Mouse (Mus musculus): ENCODE measurements at regions not wholly inside any gene's neighbourhood (a gene's known extent, or its start where the extent isn't known, plus 50 kb on each side); places are given as distances from the start of the nearest gene placed in this dataset.
A peak's percentile ranks its signal among the peaks of the same experiment; 100 is the strongest.

GRCm38 (mm10) chr3:82781464-82781863, 94.8 kb downstream of the Rbm46 start:
- Histone ChIP-seq H3K27ac (ENCODE audit: control insufficient read depth, insufficient read depth, low read length) (no peak overlapping the region), H3K27me3 (ENCODE audit: control insufficient read depth, insufficient read depth, low read length) (no peaks in the 10 kb centered on the region), H3K4me1 (replicated peaks; ENCODE audit: control insufficient read depth, insufficient read depth, low read length) (no peaks in the 10 kb centered on the region), H3K36me3 (ENCODE audit: control insufficient read depth, insufficient read depth, low read length) (no peaks in the 10 kb centered on the region), H3K4me3 (ENCODE audit: control insufficient read depth, insufficient read depth, low read length) (no peak overlapping the region)
- WGBS = 85% methylated on average over 1 of the region's 1 CpGs
- no peak for TF ChIP-seq POLR2A (IDR thresholded peaks at IDR 0.05; ENCODE audit: control insufficient read depth, extremely low read depth, insufficient read depth, low read length, poor library complexity)
- TF ChIP-seq CTCF (IDR thresholded peaks at IDR 0.05; ENCODE audit: borderline replicate concordance, control insufficient read depth, extremely low read depth, insufficient read depth, low read length, poor library complexity) = no peak
- DNase-seq = no peak

GRCm38 (mm10) chr3:82770512-82771270, 105.6 kb downstream of the Rbm46 start:
- no peak for TF ChIP-seq POLR2A (IDR thresholded peaks at IDR 0.05; ENCODE audit: control insufficient read depth, extremely low read depth, insufficient read depth, low read length, poor library complexity)
- TF ChIP-seq CTCF (IDR thresholded peaks at IDR 0.05; ENCODE audit: borderline replicate concordance, control insufficient read depth, extremely low read depth, insufficient read depth, low read length, poor library complexity) = no peak
- H3K27ac ChIP-seq (ENCODE audit: control insufficient read depth, insufficient read depth, low read length) = no peak overlapping the region
- 90% methylated on average over 8 of the region's 8 CpGs for WGBS
- H3K27me3 ChIP-seq (ENCODE audit: control insufficient read depth, insufficient read depth, low read length) = no peaks in the 10 kb centered on the region; the same call in 1 of the 2 replicates
- H3K4me3 ChIP-seq (ENCODE audit: control insufficient read depth, insufficient read depth, low read length) = no peak overlapping the region
- no peaks in the 10 kb centered on the region for H3K36me3 ChIP-seq (ENCODE audit: control insufficient read depth, insufficient read depth, low read length)
- DNase-seq = no peak
- H3K4me1 ChIP-seq (replicated peaks; ENCODE audit: control insufficient read depth, insufficient read depth, low read length) = no peaks in the 10 kb centered on the region

GRCm38 (mm10) chr3:82767484-82767883, 108.8 kb downstream of the Rbm46 start:
- no peak for TF ChIP-seq POLR2A (IDR thresholded peaks at IDR 0.05; ENCODE audit: control insufficient read depth, extremely low read depth, insufficient read depth, low read length, poor library complexity)
- no peak for TF ChIP-seq CTCF (IDR thresholded peaks at IDR 0.05; ENCODE audit: borderline replicate concordance, control insufficient read depth, extremely low read depth, insufficient read depth, low read length, poor library complexity)
- Histone ChIP-seq H3K4me1 (replicated peaks; ENCODE audit: control insufficient read depth, insufficient read depth, low read length) (no peaks in the 10 kb centered on the region), H3K27ac (ENCODE audit: control insufficient read depth, insufficient read depth, low read length) (no peak overlapping the region), H3K4me3 (ENCODE audit: control insufficient read depth, insufficient read depth, low read length) (no peak overlapping the region), H3K36me3 (ENCODE audit: control insufficient read depth, insufficient read depth, low read length) (no peaks in the 10 kb centered on the region), H3K27me3 (ENCODE audit: control insufficient read depth, insufficient read depth, low read length) (no peaks in the 10 kb centered on the region)
- WGBS = 88% methylated on average over 5 of the region's 5 CpGs
- DNase-seq = no peak

GRCm38 (mm10) chr3:82759946-82760345, 116.3 kb downstream of the Rbm46 start:
- H3K36me3 ChIP-seq (ENCODE audit: control insufficient read depth, insufficient read depth, low read length) = no peaks in the 10 kb centered on the region
- no peak for DNase-seq
- no peaks in the 10 kb centered on the region for H3K4me1 ChIP-seq (replicated peaks; ENCODE audit: control insufficient read depth, insufficient read depth, low read length)
- no peak overlapping the region for H3K27ac ChIP-seq (ENCODE audit: control insufficient read depth, insufficient read depth, low read length)
- 77% methylated on average over 2 of the region's 2 CpGs for WGBS
- no peak overlapping the region for H3K4me3 ChIP-seq (ENCODE audit: control insufficient read depth, insufficient read depth, low read length)
- H3K27me3 ChIP-seq (ENCODE audit: control insufficient read depth, insufficient read depth, low read length) = no peaks in the 10 kb centered on the region
- no peak for TF ChIP-seq POLR2A (IDR thresholded peaks at IDR 0.05; ENCODE audit: control insufficient read depth, extremely low read depth, insufficient read depth, low read length, poor library complexity)
- TF ChIP-seq CTCF (IDR thresholded peaks at IDR 0.05; ENCODE audit: borderline replicate concordance, control insufficient read depth, extremely low read depth, insufficient read depth, low read length, poor library complexity) = no peak

GRCm38 (mm10) chr3:82758967-82759366, 117.3 kb downstream of the Rbm46 start:
- Histone ChIP-seq H3K27me3 (ENCODE audit: control insufficient read depth, insufficient read depth, low read length) (no peaks in the 10 kb centered on the region), H3K4me3 (ENCODE audit: control insufficient read depth, insufficient read depth, low read length) (no peak overlapping the region), H3K36me3 (ENCODE audit: control insufficient read depth, insufficient read depth, low read length) (no peaks in the 10 kb centered on the region), H3K4me1 (replicated peaks; ENCODE audit: control insufficient read depth, insufficient read depth, low read length) (no peaks in the 10 kb centered on the region), H3K27ac (ENCODE audit: control insufficient read depth, insufficient read depth, low read length) (no peak overlapping the region)
- no peak for TF ChIP-seq CTCF (IDR thresholded peaks at IDR 0.05; ENCODE audit: borderline replicate concordance, control insufficient read depth, extremely low read depth, insufficient read depth, low read length, poor library complexity)
- no peak for TF ChIP-seq POLR2A (IDR thresholded peaks at IDR 0.05; ENCODE audit: control insufficient read depth, extremely low read depth, insufficient read depth, low read length, poor library complexity)
- DNase-seq = no peak
- 68% methylated on average over 1 of the region's 1 CpGs for WGBS

GRCm38 (mm10) chr3:82725546-82725945, 150.7 kb downstream of the Rbm46 start:
- Histone ChIP-seq H3K4me3 (ENCODE audit: control insufficient read depth, insufficient read depth, low read length) (no peak overlapping the region), H3K27ac (ENCODE audit: control insufficient read depth, insufficient read depth, low read length) (no peak overlapping the region), H3K4me1 (replicated peaks; ENCODE audit: control insufficient read depth, insufficient read depth, low read length) (no peaks in the 10 kb centered on the region), H3K27me3 (ENCODE audit: control insufficient read depth, insufficient read depth, low read length) (no peaks in the 10 kb centered on the region), H3K36me3 (ENCODE audit: control insufficient read depth, insufficient read depth, low read length) (no peaks in the 10 kb centered on the region)
- peak; percentile 41; the same call in 1 of the 2 replicates for TF ChIP-seq CTCF (IDR thresholded peaks at IDR 0.05; ENCODE audit: borderline replicate concordance, control insufficient read depth, extremely low read depth, insufficient read depth, low read length, poor library complexity)
- no peak for TF ChIP-seq POLR2A (IDR thresholded peaks at IDR 0.05; ENCODE audit: control insufficient read depth, extremely low read depth, insufficient read depth, low read length, poor library complexity)
- 30% methylated on average over 3 of the region's 3 CpGs for WGBS
- peak; percentile 24 for DNase-seq
